Mouse (Mus musculus) cerebellum, adult 11-12 months (tissue): Measurements from ENCODE around the gene Ptgdr2.

ENCODE experiments used
- DNase-seq: peaks from one replicate; pipeline ENCODE4 v3.0.0; 2022

The Ptgdr2 gene

GRCm38 (mm10) chr19:10935029-10935428, 1.9 kb upstream of the Ptgdr2 start:
- no peak for DNase-seq

GRCm38 (mm10) chr19:10936077-10936476, 883 bp upstream of the Ptgdr2 start:
- no peak for DNase-seq

GRCm38 (mm10) chr19:10938771-10939170, 1.8 kb downstream of the Ptgdr2 start:
- no peak for DNase-seq

- peak; percentile 85 for DNase-seq
Measured at GRCm38 (mm10) chr19:10940097-10940800, 3.3 kb downstream of the Ptgdr2 start.

GRCm38 (mm10) chr19:10940801-10941457, 4.0 kb downstream of the Ptgdr2 start:
- DNase-seq = no peak

- DNase-seq = no peak
Measured at GRCm38 (mm10) chr19:10943955-10944354, 7.0 kb downstream of the Ptgdr2 start.

GRCm38 (mm10) chr19:10946506-10946905, 9.5 kb downstream of the Ptgdr2 start:
- no peak for DNase-seq

GRCm38 (mm10) chr19:10947219-10947618, 10.3 kb downstream of the Ptgdr2 start:
- DNase-seq = no peak

- DNase-seq = peak; percentile 45
Measured at GRCm38 (mm10) chr19:10948416-10948815, 11.5 kb downstream of the Ptgdr2 start.

- peak; percentile 95 for DNase-seq
Measured at GRCm38 (mm10) chr19:10949112-10949511, 12.2 kb downstream of the Ptgdr2 start, which contains the start of gene Ccdc86. Gene Ccdc86, minus strand, starts transcription at chr19:10949266.

- no peak for DNase-seq
Measured at GRCm38 (mm10) chr19:10949558-10949957, 12.6 kb downstream of the Ptgdr2 start.

- DNase-seq = no peak
Measured at GRCm38 (mm10) chr19:10952021-10952939, 15.3 kb downstream of the Ptgdr2 start.

- DNase-seq = peak; percentile 42
Measured at GRCm38 (mm10) chr19:10959085-10959977, 22.4 kb downstream of the Ptgdr2 start.

- DNase-seq = no peak
Measured at GRCm38 (mm10) chr19:10959978-10960346, 23.0 kb downstream of the Ptgdr2 start.

GRCm38 (mm10) chr19:10965721-10966120, 28.8 kb downstream of the Ptgdr2 start:
- DNase-seq = no peak

GRCm38 (mm10) chr19:10968578-10968977, 31.6 kb downstream of the Ptgdr2 start:
- no peak for DNase-seq

- DNase-seq = no peak
Measured at GRCm38 (mm10) chr19:10970457-10970856, 33.5 kb downstream of the Ptgdr2 start.

GRCm38 (mm10) chr19:10972660-10973059, 35.7 kb downstream of the Ptgdr2 start:
- DNase-seq = no peak

- no peak for DNase-seq
Measured at GRCm38 (mm10) chr19:10973187-10973586, 36.2 kb downstream of the Ptgdr2 start.

- DNase-seq = no peak
Measured at GRCm38 (mm10) chr19:10974238-10974865, 37.4 kb downstream of the Ptgdr2 start, which contains the start of gene Ms4a10. Gene Ms4a10, minus strand, starts transcription at chr19:10974670.

- no peak for DNase-seq
Measured at GRCm38 (mm10) chr19:10975187-10975586, 38.2 kb downstream of the Ptgdr2 start.

GRCm38 (mm10) chr19:10976318-10976717, 39.4 kb downstream of the Ptgdr2 start:
- no peak for DNase-seq
